Mouse (Mus musculus) ES-E14 (cell line): ENCODE data around the gene Dusp1. TPM values are rescaled to one million over a fixed set of nuclear protein-coding genes. Genes with fewer than 3 reads are reported as not detected.

ENCODE experiments used
- DNase-seq: peaks from one replicate; pipeline ENCODE4 v3.0.0-alpha.2; 2013; ENCODE audit warnings: low read depth, low spot score
- H3K27ac ChIP-seq: 2 replicates; pipeline ENCODE4 v1.5.1; 2012; ENCODE audit warnings: low read depth, mild to moderate bottlenecking, low read length, moderate library complexity, mixed read lengths; ENCODE audit not compliant: poor library complexity, insufficient read depth, severe bottlenecking
- H3K36me3 ChIP-seq: 2 replicates; pipeline ENCODE4 v1.6.1; 2012; ENCODE audit warnings: mild to moderate bottlenecking, low read length, moderate library complexity, mixed read lengths; ENCODE audit not compliant: control insufficient read depth, poor library complexity, insufficient read depth, severe bottlenecking
- H3K4me1 ChIP-seq, 2 experiments: fragments of 150-350 bp in 1 of 2; sonication (generic) in 1 of 2; 2 replicates each; pipeline ENCODE4 v1.6.1; 2012; ENCODE audit warnings: low read length in 2 of 2, mild to moderate bottlenecking in 1 of 2, mixed read lengths in 1 of 2; ENCODE audit not compliant: control insufficient read depth in 2 of 2, insufficient read depth in 2 of 2, poor library complexity in 1 of 2
- H3K4me3 ChIP-seq, 2 experiments: fragments of 150-350 bp in 1 of 2; sonication (generic) in 1 of 2; 2 replicates each; pipeline ENCODE4 v1.5.1; 2012; ENCODE audit warnings: low read length in 2 of 2, low read depth in 1 of 2, mild to moderate bottlenecking in 1 of 2, mixed read lengths in 1 of 2; ENCODE audit not compliant: insufficient read depth in 1 of 2, poor library complexity in 1 of 2, severe bottlenecking in 1 of 2
- H3K9ac ChIP-seq: 2 replicates; pipeline ENCODE4 v1.6.1; 2012; ENCODE audit warnings: low read depth, mild to moderate bottlenecking, low read length, mixed read lengths; ENCODE audit not compliant: poor library complexity, insufficient read depth, severe bottlenecking
- H3K9me3 ChIP-seq: fragments of 150-350 bp; sonication (generic); 2 replicates; pipeline ENCODE4 v1.6.1; 2012; ENCODE audit warnings: low read depth, mild to moderate bottlenecking, low read length; ENCODE audit not compliant: control insufficient read depth, insufficient read depth
- CHD2 ChIP-seq: IDR thresholded peaks from 2 replicates; pipeline ENCODE4 v1.6.1; 2014; ENCODE audit warnings: mild to moderate bottlenecking, low read depth, low read length, inconsistent platforms
- HCFC1 ChIP-seq: IDR thresholded peaks from 2 replicates; pipeline ENCODE4 v1.6.1; 2012; ENCODE audit warnings: low read length, inconsistent platforms, borderline replicate concordance; ENCODE audit not compliant: insufficient read depth
- MAFK ChIP-seq: IDR thresholded peaks from 2 replicates; pipeline ENCODE4 v1.6.1; 2014; ENCODE audit warnings: mild to moderate bottlenecking, low read depth, low read length, inconsistent platforms; ENCODE audit not compliant: insufficient read depth
- ZC3H11A ChIP-seq: IDR thresholded peaks from 2 replicates; pipeline ENCODE4 v1.6.1; 2012; ENCODE audit warnings: low read depth, mild to moderate bottlenecking, inconsistent platforms, low read length, borderline replicate concordance
- ZNF384 ChIP-seq: IDR thresholded peaks from 2 replicates; pipeline ENCODE4 v1.6.1; 2012; ENCODE audit warnings: low read depth, low read length, inconsistent platforms
- in situ Hi-C, 2 experiments: fragments of 600-800 bp; cut with MboI; formaldehyde crosslinking; loops; one replicate each; pipeline ENCODE4 v1.15.1; 2025; ENCODE audit warnings: low sequenced_read_pairs in 2 of 2, inconsistent platforms in 1 of 2; ENCODE audit not compliant: unreplicated experiment in 2 of 2
- total RNA-seq: library from RNA; depleted of rRNA; stranded (reverse); fragments of 300-350 nt; gene quantifications from 2 replicates; pipeline ENCODE4 v1.2.3, GENCODE M21; 2012

Gene Dusp1
- total RNA-seq, 1 experiment = 21.2 TPM

- Histone ChIP-seq H3K36me3 (no peaks in the 10 kb centered on the region), H3K9me3 (no peaks in the 10 kb centered on the region), H3K4me1 (peaks cover 0 to 3% of the 10 kb centered on the region in 2 experiments; a peak in 1 of 4 replicates), H3K27ac (no peak overlapping the region), H3K9ac (no peak overlapping the region), H3K4me3 (no peak overlapping the region)
- in situ Hi-C loops = no loop called here
- no peak for TF ChIP-seq HCFC1
- no peak for TF ChIP-seq MAFK
- TF ChIP-seq ZC3H11A = no peak
- TF ChIP-seq CHD2 = no peak
- TF ChIP-seq ZNF384 = no peak
- no peak for DNase-seq
Observed at GRCm38 (mm10) chr17:26478672-26479071, 83.3 kb downstream of the Dusp1 start.

- in situ Hi-C loops = no loop called here
- H3K27ac ChIP-seq = no peak overlapping the region
- H3K9me3 ChIP-seq = no peaks in the 10 kb centered on the region
- no peak for TF ChIP-seq MAFK
- no peak for TF ChIP-seq ZC3H11A
- TF ChIP-seq ZNF384 = no peak
- TF ChIP-seq HCFC1 = no peak
- TF ChIP-seq CHD2 = no peak
- no peaks in the 10 kb centered on the region for H3K36me3 ChIP-seq
- peaks cover 0 to 3% of the 10 kb centered on the region in 2 experiments; a peak in 1 of 4 replicates for H3K4me1 ChIP-seq
- H3K9ac ChIP-seq = no peak overlapping the region
- DNase-seq = no peak
- H3K4me3 ChIP-seq = no peak overlapping the region
Observed at GRCm38 (mm10) chr17:26476871-26477270, 85.1 kb downstream of the Dusp1 start.

- H3K9ac ChIP-seq = no peak overlapping the region
- H3K27ac ChIP-seq = no peak overlapping the region
- H3K4me1 ChIP-seq = peaks cover 0 to 8% of the 10 kb centered on the region in 2 experiments; a peak in 1 of 4 replicates
- no peak overlapping the region for H3K4me3 ChIP-seq
- DNase-seq = no peak
- H3K9me3 ChIP-seq = no peaks in the 10 kb centered on the region
- in situ Hi-C loops = loop anchor here (5.0 to 25.0 kb wide), 3 partner anchors 167 to 419 kb away; no protein-coding TSS in a partner anchor
- no peak for TF ChIP-seq HCFC1
- TF ChIP-seq MAFK = no peak
- TF ChIP-seq CHD2 = no peak
- TF ChIP-seq ZNF384 = no peak
- no peak for TF ChIP-seq ZC3H11A
- H3K36me3 ChIP-seq = no peaks in the 10 kb centered on the region
Observed at GRCm38 (mm10) chr17:26468102-26468894, 93.6 kb downstream of the Dusp1 start.

GRCm38 (mm10) chr17:26467619-26468018, 94.3 kb downstream of the Dusp1 start:
- DNase-seq = no peak
- no peak for TF ChIP-seq MAFK
- no peak for TF ChIP-seq HCFC1
- Histone ChIP-seq H3K9ac (no peak overlapping the region), H3K36me3 (no peaks in the 10 kb centered on the region), H3K4me1 (peaks cover 0 to 10% of the 10 kb centered on the region in 2 experiments; a peak in 1 of 4 replicates), H3K9me3 (no peaks in the 10 kb centered on the region), H3K27ac (no peak overlapping the region), H3K4me3 (no peak overlapping the region)
- in situ Hi-C loops = loop anchor here (5.0 to 25.0 kb wide), 3 partner anchors 167 to 420 kb away; no protein-coding TSS in a partner anchor

GRCm38 (mm10) chr17:26466741-26467150, 95.2 kb downstream of the Dusp1 start:
- Histone ChIP-seq H3K4me3 (no peak overlapping the region), H3K4me1 (peaks cover 0 to 10% of the 10 kb centered on the region in 2 experiments; a peak in 1 of 4 replicates), H3K27ac (no peak overlapping the region), H3K9me3 (no peaks in the 10 kb centered on the region), H3K36me3 (no peaks in the 10 kb centered on the region), H3K9ac (no peak overlapping the region)
- peak; percentile 56 for DNase-seq
- peak; percentile 74 for TF ChIP-seq ZC3H11A
- TF ChIP-seq HCFC1 = no peak
- TF ChIP-seq MAFK = no peak
- no peak for TF ChIP-seq CHD2
- no peak for TF ChIP-seq ZNF384
- in situ Hi-C loops = loop anchor here (5.0 to 25.0 kb wide), 3 partner anchors 168 to 421 kb away; no protein-coding TSS in a partner anchor
